Mouse (Mus musculus): ENCODE measurements around the gene Otulin. TPM values are rescaled to one million over a fixed set of nuclear protein-coding genes. Genes with fewer than 3 reads are reported as not detected.

Otulin gene
- total and polyA plus RNA-seq, 3 experiments, result 65.5 to 70.6 TPM; not detected in 1

GRCm38 (mm10) chr15:27496596-27497299 is 133.7 kb downstream of the Otulin start:
- H3K4me1 ChIP-seq (ENCODE audit: control insufficient read depth in 1 of 2, insufficient read depth in 2 of 2, low read length in 2 of 2), result no peaks in the 10 kb centered on the region
- DNase-seq (ENCODE audit: low read depth, low spot score), result no peak
- H3K79me2 ChIP-seq (ENCODE audit: control insufficient read depth, insufficient read depth, low read length, poor library complexity), result no peaks in the 10 kb centered on the region
- no peaks in the 10 kb centered on the region for H3K36me3 ChIP-seq (ENCODE audit: control insufficient read depth in 1 of 2, insufficient read depth in 2 of 2, low read length in 2 of 2)
- no peaks in the 10 kb centered on the region; the same call in 1 of the 2 replicates for H3K9me3 ChIP-seq (replicated peaks; ENCODE audit: insufficient read depth, low read length)
- no peak overlapping the region for H3K27ac ChIP-seq (ENCODE audit: control insufficient read depth, low read depth, low read length)
- TF ChIP-seq UBTF (IDR thresholded peaks at IDR 0.05; ENCODE audit: borderline replicate concordance, insufficient read depth, low read depth, low read length) (no peak), E2F4 (IDR thresholded peaks at IDR 0.05; ENCODE audit: borderline replicate concordance, low read depth, low read length) (no peak)
- no peaks in the 10 kb centered on the region for H3K27me3 ChIP-seq (ENCODE audit: control insufficient read depth in 1 of 2, insufficient read depth in 2 of 2, low read length in 2 of 2)
- H3K4me3 ChIP-seq (ENCODE audit: control insufficient read depth in 1 of 2, insufficient read depth in 1 of 2, low read depth in 2 of 2, low read length in 2 of 2), result no peak overlapping the region
- no peak overlapping the region for H3K9ac ChIP-seq (ENCODE audit: control insufficient read depth, low read depth, low read length, poor library complexity, severe bottlenecking)

- Histone ChIP-seq H3K9ac (ENCODE audit: control insufficient read depth, low read depth, low read length, poor library complexity, severe bottlenecking) (no peak overlapping the region), H3K27me3 (ENCODE audit: control insufficient read depth in 1 of 2, insufficient read depth in 2 of 2, low read length in 2 of 2) (no peaks in the 10 kb centered on the region), H3K4me3 (ENCODE audit: control insufficient read depth in 1 of 2, insufficient read depth in 1 of 2, low read depth in 2 of 2, low read length in 2 of 2) (no peak overlapping the region), H3K9me3 (replicated peaks; ENCODE audit: insufficient read depth, low read length) (no peaks in the 10 kb centered on the region; the same call in 1 of the 2 replicates), H3K79me2 (ENCODE audit: control insufficient read depth, insufficient read depth, low read length, poor library complexity) (no peaks in the 10 kb centered on the region), H3K4me1 (ENCODE audit: control insufficient read depth in 1 of 2, insufficient read depth in 2 of 2, low read length in 2 of 2) (no peaks in the 10 kb centered on the region), H3K36me3 (ENCODE audit: control insufficient read depth in 1 of 2, insufficient read depth in 2 of 2, low read length in 2 of 2) (no peaks in the 10 kb centered on the region), H3K27ac (ENCODE audit: control insufficient read depth, low read depth, low read length) (no peak overlapping the region)
- DNase-seq (ENCODE audit: low read depth, low spot score), result no peak
- TF ChIP-seq RAD21 (IDR thresholded peaks at IDR 0.05; ENCODE audit: low read depth, low read length) (no peak), ZKSCAN1 (IDR thresholded peaks at IDR 0.05; ENCODE audit: low read depth, low read length) (no peak), UBTF (IDR thresholded peaks at IDR 0.05; ENCODE audit: borderline replicate concordance, insufficient read depth, low read depth, low read length) (no peak), KAT2A (conservative IDR thresholded peaks at IDR 0.05; ENCODE audit: low read depth, low read length) (no peak), RCOR1 (IDR thresholded peaks at IDR 0.05; ENCODE audit: low read depth, low read length) (no peak), POLR2AphosphoS2 (IDR thresholded peaks at IDR 0.05; ENCODE audit: low read length) (no peak), HCFC1 (IDR thresholded peaks at IDR 0.05; ENCODE audit: low read depth, low read length) (no peak), SMC3 (IDR thresholded peaks at IDR 0.05; ENCODE audit: low read depth, low read length) (no peak), MAX (IDR thresholded peaks at IDR 0.05; ENCODE audit: low read length) (no peak), ETS1 (IDR thresholded peaks at IDR 0.05; ENCODE audit: low read depth, low read length) (no peak)
Measured at GRCm38 (mm10) chr15:27495981-27496401, 134.5 kb downstream of the Otulin start.

DNA sequence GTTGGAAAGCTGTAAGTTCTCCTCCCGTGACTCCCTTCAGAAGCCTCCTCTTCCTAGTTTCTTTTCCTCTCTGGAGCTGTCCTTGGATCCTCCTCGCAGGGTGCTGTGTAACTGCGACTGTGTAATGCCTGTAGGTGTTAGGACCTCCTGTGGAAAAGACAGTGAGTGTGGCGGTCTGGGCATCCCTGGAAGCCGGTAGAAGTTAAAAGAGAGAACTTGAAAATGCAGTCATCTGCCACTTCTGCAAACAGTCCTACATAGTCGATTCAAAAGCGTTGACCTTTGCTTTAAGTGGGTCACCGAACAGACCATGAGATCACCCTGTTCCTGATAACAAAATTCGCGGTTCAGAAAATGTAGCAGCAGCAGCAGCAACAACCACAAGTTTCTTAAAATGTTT is 137.0 kb downstream of the Otulin start:
- H3K27ac ChIP-seq (ENCODE audit: control insufficient read depth, low read depth, low read length), result no peak overlapping the region
- H3K36me3 ChIP-seq (ENCODE audit: control insufficient read depth in 1 of 2, insufficient read depth in 2 of 2, low read length in 2 of 2), result no peaks in the 10 kb centered on the region
- no peak for DNase-seq (ENCODE audit: low read depth, low spot score)
- H3K4me3 ChIP-seq (ENCODE audit: control insufficient read depth in 1 of 2, insufficient read depth in 1 of 2, low read depth in 2 of 2, low read length in 2 of 2), result no peak overlapping the region
- H3K9me3 ChIP-seq (replicated peaks; ENCODE audit: insufficient read depth, low read length), result no peaks in the 10 kb centered on the region; the same call in 1 of the 2 replicates
- no peaks in the 10 kb centered on the region for H3K27me3 ChIP-seq (ENCODE audit: control insufficient read depth in 1 of 2, insufficient read depth in 2 of 2, low read length in 2 of 2)
- H3K79me2 ChIP-seq (ENCODE audit: control insufficient read depth, insufficient read depth, low read length, poor library complexity), result no peaks in the 10 kb centered on the region
- no peak for TF ChIP-seq ZNF384 (IDR thresholded peaks at IDR 0.05; ENCODE audit: low read depth, low read length)
- no peak for TF ChIP-seq MYB (IDR thresholded peaks at IDR 0.05; ENCODE audit: low read depth, low read length)
- no peak for TF ChIP-seq CHD2 (IDR thresholded peaks at IDR 0.05; ENCODE audit: low read length)
- TF ChIP-seq UBTF (IDR thresholded peaks at IDR 0.05; ENCODE audit: borderline replicate concordance, insufficient read depth, low read depth, low read length), result no peak
- no peak for TF ChIP-seq GABPA (IDR thresholded peaks at IDR 0.05; ENCODE audit: low read depth, low read length)
- no peak for TF ChIP-seq ZKSCAN1 (IDR thresholded peaks at IDR 0.05; ENCODE audit: low read depth, low read length)
- no peak for TF ChIP-seq TBP (IDR thresholded peaks at IDR 0.05; ENCODE audit: low read depth, low read length)
- TF ChIP-seq ZMIZ1 (IDR thresholded peaks at IDR 0.05; ENCODE audit: low read depth, low read length), result no peak
- H3K4me1 ChIP-seq (ENCODE audit: control insufficient read depth in 1 of 2, insufficient read depth in 2 of 2, low read length in 2 of 2), result no peaks in the 10 kb centered on the region
- no peak overlapping the region for H3K9ac ChIP-seq (ENCODE audit: control insufficient read depth, low read depth, low read length, poor library complexity, severe bottlenecking)

Data from MEL (cell line).